Mouse (Mus musculus) cortical plate, adult 2 months (tissue): ENCODE data around the gene Gse1.

Experiments used
- CTCF ChIP-seq: fragments of 200-500 bp; IDR thresholded peaks from 2 replicates; pipeline ENCODE4 v1.5.1; 2011; ENCODE audit warnings: mild to moderate bottlenecking, control low read depth, low read length; ENCODE audit not compliant: insufficient read depth; ENCODE audit errors: extremely low read depth
- POLR2A ChIP-seq: fragments of 200-500 bp; IDR thresholded peaks from 2 replicates; pipeline ENCODE4 v1.6.1; 2011; ENCODE audit warnings: mild to moderate bottlenecking, low read length, control low read depth; ENCODE audit not compliant: insufficient read depth; ENCODE audit errors: extremely low read depth

DNA sequence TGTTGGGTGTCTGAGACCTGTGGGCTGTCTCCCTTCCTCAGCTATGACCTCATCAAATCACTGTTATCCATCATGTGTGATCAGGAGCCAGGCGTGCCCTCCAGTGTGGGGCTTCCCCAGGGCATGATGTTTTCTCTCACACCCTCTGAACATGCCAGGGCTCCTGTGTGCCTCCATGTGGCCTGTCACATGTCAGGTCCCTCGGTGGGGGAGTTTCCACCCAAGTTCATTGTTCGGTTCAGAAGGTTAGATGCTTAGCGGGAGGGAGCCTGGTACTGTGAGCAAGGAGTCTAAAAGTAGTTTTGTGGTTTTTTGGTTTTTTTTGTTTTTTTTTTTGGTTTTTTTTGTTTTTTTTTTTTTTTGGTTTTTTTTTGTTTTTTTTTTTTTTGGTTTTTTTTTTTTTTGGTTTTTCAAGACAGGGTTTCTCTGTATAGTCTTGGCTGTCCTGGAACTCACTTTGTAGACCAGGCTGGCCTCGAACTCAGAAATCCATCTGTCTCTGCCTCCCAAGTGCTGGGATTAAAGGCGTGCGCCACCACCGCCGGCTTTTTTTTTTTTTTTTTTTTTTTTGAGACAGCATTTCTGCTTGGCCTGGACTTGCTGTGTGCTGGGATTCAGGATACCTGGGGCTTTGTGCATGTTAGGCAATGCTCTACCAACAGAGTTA, 235.8 kb downstream of the Gse1 start:
- TF ChIP-seq CTCF = no peak
- TF ChIP-seq POLR2A = no peak
